Mouse (Mus musculus): Measurements from ENCODE around the gene Gapdhs.
"Not testable (repeated sequence)": the region's sequence is repeated elsewhere in the genome, so short reads cannot be mapped to it uniquely, and the experiment has no call there.

The Gapdhs gene

GRCm38 (mm10) chr7:30747525-30748204 lies 4.2 kb upstream of the Gapdhs start:
- no peak for DNase-seq (ENCODE audit: extremely low spot score, low read depth, low spot score)

- DNase-seq (ENCODE audit: extremely low spot score, low read depth, low spot score) = no peak
These were observed 629 bp upstream of the Gapdhs start for GRCm38 (mm10) chr7:30744022-30744598.

- DNase-seq (ENCODE audit: extremely low spot score, low read depth, low spot score) = not testable (repeated sequence)
These were observed 911 bp downstream of the Gapdhs start for GRCm38 (mm10) chr7:30742570-30742969.

- DNase-seq (ENCODE audit: extremely low spot score, low read depth, low spot score) = no peak
These were observed 7.3 kb downstream of the Gapdhs start for GRCm38 (mm10) chr7:30736211-30736610.

DNA sequence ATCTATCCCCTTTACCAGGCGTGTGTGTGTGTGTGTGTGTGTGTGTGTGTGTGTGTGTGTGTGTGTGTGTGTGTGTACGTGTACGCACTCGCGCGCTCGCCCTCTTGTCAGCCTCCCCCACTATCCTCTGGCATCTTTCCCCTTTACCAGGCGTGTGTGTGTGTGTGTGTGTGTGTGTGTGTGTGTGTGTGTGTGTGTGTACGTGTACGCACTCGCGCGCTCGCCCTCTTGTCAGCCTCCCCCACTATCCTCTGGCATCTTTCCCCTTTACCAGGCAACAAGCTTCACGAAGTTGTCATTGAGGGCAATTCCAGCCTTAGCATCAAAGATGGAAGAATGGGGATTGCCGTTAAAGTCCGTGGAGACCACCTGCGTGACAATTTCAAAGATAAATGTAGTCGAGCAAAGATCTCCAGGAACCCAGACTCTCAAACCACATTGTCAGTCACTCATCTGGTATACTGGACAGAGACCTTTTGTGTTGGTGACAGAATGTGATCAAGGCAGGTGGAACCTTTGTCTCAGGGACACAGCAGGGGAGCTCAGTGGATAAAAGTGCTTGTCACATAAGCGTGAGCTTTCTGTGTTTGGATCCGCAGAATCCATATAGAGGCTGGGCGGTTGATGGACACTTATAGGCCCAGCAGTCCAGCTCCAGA lies 13.3 kb downstream of the Gapdhs start:
- DNase-seq (ENCODE audit: extremely low spot score, low read depth, low spot score) = not testable (repeated sequence)

GRCm38 (mm10) chr7:30729396-30730063 lies 14.0 kb downstream of the Gapdhs start, which contains the start of gene Tmem147:
Gene Tmem147, minus strand, starts transcription at chr7:30729540.
- peak; percentile 66 for DNase-seq (ENCODE audit: extremely low spot score, low read depth, low spot score)

DNA sequence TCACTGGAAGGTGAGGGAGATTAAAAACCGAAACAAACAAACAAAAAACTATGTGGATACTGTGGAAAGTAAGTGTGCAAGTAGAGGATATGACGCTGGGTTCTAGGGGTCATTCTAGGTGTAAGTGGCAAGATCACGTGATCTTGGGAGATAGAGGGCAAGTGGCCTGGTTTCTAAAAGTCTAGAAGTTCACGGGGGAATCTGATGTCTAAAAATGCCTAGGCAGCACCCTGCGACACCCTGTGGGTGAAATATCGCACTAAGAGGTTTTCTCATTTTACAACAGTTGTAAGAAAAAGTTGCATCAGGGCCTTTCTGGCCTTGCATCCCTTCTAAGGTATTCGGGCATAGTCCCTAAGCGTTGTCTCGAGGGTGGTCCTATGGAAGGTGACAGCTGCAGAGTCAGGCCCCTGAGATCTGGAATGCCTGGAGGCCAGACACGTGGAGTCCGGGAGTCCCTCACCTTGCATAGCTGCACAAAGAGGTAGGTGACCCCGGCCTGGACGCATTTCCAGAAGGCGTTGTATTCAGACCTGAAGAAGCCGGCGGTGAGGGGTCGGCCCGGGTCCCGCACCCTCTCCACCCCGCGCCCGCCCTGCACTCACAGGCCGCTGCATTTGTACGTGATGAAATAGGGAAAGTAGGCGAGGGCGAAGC lies 14.6 kb downstream of the Gapdhs start:
- DNase-seq (ENCODE audit: extremely low spot score, low read depth, low spot score) = no peak

DNA sequence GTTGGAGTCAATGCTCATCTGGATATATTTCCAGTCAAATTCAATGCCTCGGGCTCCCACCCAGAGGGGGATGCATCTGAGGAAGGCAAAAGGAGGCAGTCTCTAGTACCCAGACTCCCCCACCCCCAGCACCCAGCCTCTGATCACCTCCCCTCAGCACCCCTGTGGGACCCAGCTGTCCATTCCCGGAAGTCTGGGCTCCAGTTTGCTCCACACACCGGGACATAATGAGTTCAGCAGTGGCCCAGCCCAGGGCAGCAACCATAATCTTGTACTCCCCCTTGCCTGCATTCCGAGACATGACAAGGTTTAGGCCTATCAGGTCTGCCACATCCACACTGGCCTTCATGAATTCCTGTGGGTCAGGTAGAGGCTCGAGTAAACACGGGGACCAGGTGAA lies 15.3 kb downstream of the Gapdhs start:
- no peak for DNase-seq (ENCODE audit: extremely low spot score, low read depth, low spot score)

DNA sequence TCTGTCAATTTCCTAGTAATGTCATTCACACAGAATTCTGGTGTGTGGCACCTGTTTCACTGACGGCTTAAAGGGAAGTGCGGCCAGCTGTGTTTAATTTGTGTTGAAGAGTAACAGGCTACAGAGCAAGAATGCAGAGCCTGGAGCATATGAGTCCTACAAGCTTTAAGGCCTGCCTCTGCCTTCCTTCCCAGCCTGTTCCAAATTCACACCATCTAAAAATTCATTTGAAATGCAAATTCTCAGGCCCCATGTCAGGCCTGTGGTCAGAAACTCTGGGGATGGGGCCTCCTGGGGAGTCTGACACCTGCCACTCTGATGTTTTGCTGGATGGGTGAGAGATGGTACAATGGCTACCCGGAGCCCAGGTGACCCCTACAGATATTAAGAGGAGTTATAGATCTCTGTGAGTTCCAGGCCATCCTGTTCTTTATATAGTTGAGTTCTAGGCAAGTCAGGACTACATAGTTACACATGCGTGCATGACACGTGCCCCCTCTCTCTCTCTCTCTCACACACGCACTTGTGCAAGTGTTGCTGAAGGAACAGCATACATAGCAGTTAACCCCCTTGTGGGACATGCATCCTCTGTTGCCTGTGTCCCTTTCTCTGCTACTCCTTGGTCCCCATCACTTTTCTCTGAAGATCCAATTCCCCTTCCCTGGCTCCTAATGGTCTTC lies 20.1 kb downstream of the Gapdhs start:
- DNase-seq (ENCODE audit: extremely low spot score, low read depth, low spot score) = no peak

GRCm38 (mm10) chr7:30721286-30721685 lies 22.2 kb downstream of the Gapdhs start:
- no peak for DNase-seq (ENCODE audit: extremely low spot score, low read depth, low spot score)

GRCm38 (mm10) chr7:30719669-30720068 lies 23.8 kb downstream of the Gapdhs start:
- DNase-seq (ENCODE audit: extremely low spot score, low read depth, low spot score) = no peak

GRCm38 (mm10) chr7:30717716-30718046 lies 25.8 kb downstream of the Gapdhs start:
- no peak for DNase-seq (ENCODE audit: extremely low spot score, low read depth, low spot score)

DNA sequence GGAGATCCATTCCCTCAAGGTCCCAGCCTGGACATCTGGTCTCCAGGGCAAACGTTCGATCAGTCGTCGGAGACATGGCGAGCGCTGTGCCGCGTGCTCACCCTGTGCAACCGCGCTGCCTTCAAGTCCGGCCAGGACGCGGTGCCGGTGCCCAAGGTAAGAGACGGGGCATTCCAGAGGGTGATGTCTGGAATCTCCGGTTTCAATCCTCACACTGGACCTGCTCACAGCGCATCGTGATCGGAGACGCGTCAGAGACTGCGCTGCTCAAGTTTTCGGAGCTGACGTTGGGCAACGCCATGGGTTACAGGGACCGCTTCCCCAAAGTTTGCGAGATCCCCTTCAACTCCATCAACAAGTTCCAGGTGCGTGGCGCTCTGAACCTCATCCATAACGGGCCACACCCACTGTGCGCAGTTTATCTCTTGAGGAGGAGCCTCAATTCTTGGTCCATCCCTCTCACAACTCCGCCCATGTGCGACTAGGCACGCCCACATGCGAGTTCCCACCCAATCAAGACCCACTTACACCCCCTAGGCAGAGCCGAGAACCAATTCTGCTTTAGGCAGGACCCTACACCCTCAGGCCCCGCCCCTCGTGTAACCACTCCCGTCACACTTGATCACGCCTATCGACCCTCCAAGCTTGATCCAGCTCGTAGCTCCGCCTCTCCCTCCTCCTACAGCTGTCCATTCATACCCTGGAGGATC lies 26.3 kb downstream of the Gapdhs start:
- peak; percentile 46 for DNase-seq (ENCODE audit: extremely low spot score, low read depth, low spot score)

GRCm38 (mm10) chr7:30711942-30712341 lies 31.5 kb downstream of the Gapdhs start, which contains the start of gene Atp4a:
Gene Atp4a, plus strand, starts transcription at chr7:30712209.
- no peak for DNase-seq (ENCODE audit: extremely low spot score, low read depth, low spot score)

DNA sequence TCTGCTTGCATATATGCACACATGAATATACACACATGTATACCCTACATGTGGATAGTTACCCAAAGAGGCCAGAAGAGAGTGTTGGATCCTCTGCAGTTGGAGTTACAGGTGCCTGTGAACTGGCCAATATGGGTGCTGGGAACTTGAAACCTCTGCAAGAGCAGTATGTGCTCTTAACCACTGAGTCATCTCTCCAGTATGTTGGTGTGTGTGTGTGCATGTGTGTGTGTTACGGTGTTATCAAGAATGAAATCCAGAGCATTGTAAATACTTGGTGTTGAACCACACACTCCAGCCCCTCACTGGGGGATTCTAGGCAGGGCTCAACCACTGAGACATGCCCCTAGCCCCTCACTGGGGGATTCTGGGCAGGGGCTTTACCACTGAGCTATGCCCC lies 36.0 kb downstream of the Gapdhs start:
- DNase-seq (ENCODE audit: extremely low spot score, low read depth, low spot score) = no peak

DNA sequence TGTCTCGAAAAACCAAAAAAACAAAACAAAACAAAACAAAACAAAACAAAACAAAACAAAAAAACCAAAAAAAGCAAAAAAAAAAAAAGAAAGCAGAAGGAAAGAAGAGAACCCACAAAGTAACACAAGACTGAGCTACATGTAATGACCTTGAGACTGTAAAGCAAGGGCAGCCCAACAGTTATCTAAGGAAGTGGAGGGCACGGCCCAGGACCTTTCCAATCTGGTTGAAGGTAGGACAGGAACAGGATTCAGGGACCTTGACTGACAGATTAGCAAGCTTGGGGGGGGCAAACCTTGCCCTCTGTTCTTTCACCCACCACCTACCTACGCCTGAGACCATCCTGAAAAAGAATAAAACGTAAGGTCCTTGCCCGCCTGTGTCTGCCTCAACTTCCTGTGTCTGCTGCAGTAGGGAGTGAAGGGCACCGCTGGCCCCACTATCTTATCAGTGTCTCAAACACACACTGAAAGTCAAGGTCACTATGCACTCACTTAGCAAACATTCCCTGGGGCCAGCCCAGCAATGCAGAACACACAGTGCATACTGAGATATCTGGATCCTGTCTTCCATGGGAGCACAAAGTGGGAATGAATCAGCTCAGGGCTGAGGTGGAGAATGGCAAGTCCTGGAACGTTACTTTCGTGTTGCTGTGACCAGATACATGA lies 37.1 kb downstream of the Gapdhs start:
- DNase-seq (ENCODE audit: extremely low spot score, low read depth, low spot score) = no peak

DNA sequence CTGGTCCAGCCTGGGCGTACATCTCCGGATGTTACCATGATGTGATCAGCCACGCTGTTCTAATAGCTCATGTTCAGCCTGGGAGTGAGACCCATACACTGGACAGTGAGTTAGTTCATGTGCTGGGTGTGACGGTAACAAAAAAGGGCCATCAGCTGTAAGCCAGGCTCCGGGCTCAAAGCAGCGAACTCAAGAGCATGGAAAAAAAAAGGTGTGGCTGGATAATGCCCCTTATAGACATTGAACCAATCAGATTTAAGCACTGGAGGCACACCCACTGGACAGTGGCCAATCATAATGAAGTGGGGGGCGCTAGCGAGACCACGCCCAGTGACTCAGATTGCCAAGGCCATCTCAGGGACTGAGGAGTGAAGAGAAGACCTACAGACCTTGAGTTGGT lies 44.9 kb downstream of the Gapdhs start, which contains the start of gene 2200002J24Rik:
Gene 2200002J24Rik, plus strand, starts transcription at position 338 of the 400 bp plus-strand sequence.
- DNase-seq (ENCODE audit: extremely low spot score, low read depth, low spot score) = no peak

DNA sequence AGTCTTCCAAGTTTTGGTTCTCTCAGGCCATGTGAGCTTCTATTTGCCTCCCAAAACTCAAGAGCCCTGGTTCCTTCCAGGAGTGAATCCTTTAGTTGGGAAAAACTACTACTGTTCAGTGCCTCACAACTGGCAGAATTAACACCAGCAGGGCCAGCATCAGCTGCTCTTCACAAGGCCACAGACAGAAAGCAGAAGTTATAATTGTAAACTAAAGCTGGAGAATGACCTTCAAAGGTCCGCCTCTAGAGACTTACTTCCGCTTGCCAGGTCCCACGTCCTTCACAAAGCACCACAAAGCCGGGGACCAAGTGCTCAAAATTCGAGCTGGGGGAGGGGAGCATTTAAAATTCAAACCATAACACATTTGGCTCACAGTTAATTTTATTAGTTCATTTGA lies 45.4 kb downstream of the Gapdhs start:
- DNase-seq (ENCODE audit: extremely low spot score, low read depth, low spot score) = no peak

GRCm38 (mm10) chr7:30688325-30688724 lies 55.2 kb downstream of the Gapdhs start:
- DNase-seq (ENCODE audit: extremely low spot score, low read depth, low spot score) = no peak

Data from hindlimb bud, embryonic 11.5 days (tissue).